Mouse (Mus musculus) adrenal gland, adult 2 months (tissue): ENCODE data around the gene Nab1. TPM values are rescaled to one million over a fixed set of nuclear protein-coding genes. Genes with fewer than 3 reads are reported as not detected.

Experiments
- polyA plus RNA-seq: library from polyadenylated mRNA; depleted of rRNA; stranded (reverse); fragments of >200 nt; gene quantifications from 2 replicates; pipeline ENCODE4 v1.2.3, GENCODE M21; 2012; rRNA removed
- total RNA-seq, 2 experiments: library from RNA; stranded (reverse); gene quantifications; 2 replicates each; pipeline ENCODE4 v1.2.3; 2021

The Nab1 gene
- total and polyA plus RNA-seq, 3 experiments: 6.0 to 60.5 (median 52.5) TPM

Other genes with a start within 250 kb of the Nab1 start
- gene Nemp2, start 130.0 kb upstream of the Nab1 start, total RNA-seq: 1 to 10 TPM; 1.4 to 3.7 TPM
- 2.0 and 3.0 TPM in 2 replicates for gene Nemp2, start 130.0 kb upstream of the Nab1 start, polyA plus RNA-seq
- 10 to 100 TPM; 15.2 to 22.5 TPM for gene Mfsd6, start 226.8 kb upstream of the Nab1 start, total RNA-seq
- gene Mfsd6, start 226.8 kb upstream of the Nab1 start, polyA plus RNA-seq: 7.9 and 8.5 TPM in 2 replicates